Mouse (Mus musculus): ENCODE measurements around the gene Olfr1269. TPM values are rescaled to one million over a fixed set of nuclear protein-coding genes. Genes with fewer than 3 reads are reported as not detected.

The Olfr1269 gene
- polyA plus RNA-seq (2012; rRNA removed; ENCODE audit: low replicate concordance), result not detected in 2 replicates

GRCm38 (mm10) chr2:90121312-90121711 is at the start of gene Olfr1269:
Olfr1269 (minus strand) TSS chr2:90121412.

DNA sequence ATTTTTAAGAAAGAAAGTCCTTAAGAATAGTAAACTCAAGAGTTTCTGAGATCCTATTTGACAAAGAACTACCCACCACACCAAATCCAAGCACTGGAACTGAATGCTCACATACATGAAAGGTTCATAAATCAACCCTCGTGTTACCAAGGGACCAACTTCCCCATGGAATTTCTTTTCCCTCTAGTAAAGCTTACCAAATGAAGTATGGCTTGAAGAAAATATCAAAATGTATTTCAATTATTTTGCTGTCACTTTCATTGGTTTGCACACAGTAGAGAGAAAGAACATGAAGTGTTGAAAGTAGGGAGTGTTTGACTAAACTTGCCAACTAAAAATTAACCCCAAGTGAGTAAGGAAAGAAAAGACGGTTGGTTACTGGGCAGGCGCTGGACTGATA is 31.8 kb upstream of the Olfr1269 start, which contains the start of gene Olfr1270:
Gene Olfr1270 (minus strand): TSS at position 101 of the 400 bp plus-strand sequence.

DNA sequence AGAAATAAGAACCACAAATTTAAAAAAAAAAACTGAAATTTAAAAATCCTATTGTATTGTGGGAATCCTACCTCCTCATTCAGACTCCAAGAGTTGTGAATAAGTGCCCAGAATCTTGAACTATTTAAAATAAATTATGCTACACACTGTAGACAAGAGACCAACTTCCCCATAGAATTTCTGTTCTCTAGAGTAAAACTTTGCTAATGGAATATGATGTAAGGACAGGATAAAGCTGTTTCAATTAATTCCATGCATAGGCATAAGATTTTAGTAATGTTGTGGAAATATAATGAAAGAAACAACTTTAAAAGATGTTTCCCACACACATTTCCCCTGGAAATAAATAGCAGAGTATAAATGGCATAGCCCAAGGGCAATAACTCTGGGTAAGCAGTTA is 21.0 kb upstream of the Olfr1269 start, which contains the start of gene Olfr32:
Gene Olfr32 (minus strand): TSS at position 101 of the 400 bp plus-strand sequence.

Other genes with a start within 250 kb of the Olfr1269 start
- gene Olfr1257, start 243.0 kb downstream of the Olfr1269 start, polyA plus RNA-seq (2012; rRNA removed; ENCODE audit: low replicate concordance), result not detected in 2 replicates
- not detected in 2 replicates for gene Olfr1258, start 194.1 kb downstream of the Olfr1269 start, polyA plus RNA-seq (2012; rRNA removed; ENCODE audit: low replicate concordance)
- not detected in 2 replicates for gene Olfr1259, start 172.7 kb downstream of the Olfr1269 start, polyA plus RNA-seq (2012; rRNA removed; ENCODE audit: low replicate concordance)
- not detected in 2 replicates for gene Olfr1260, start 147.1 kb downstream of the Olfr1269 start, polyA plus RNA-seq (2012; rRNA removed; ENCODE audit: low replicate concordance)
- gene Olfr1261, start 130.2 kb downstream of the Olfr1269 start, polyA plus RNA-seq (2012; rRNA removed; ENCODE audit: low replicate concordance), result not detected in 2 replicates
- not detected in 2 replicates for gene Olfr1262, start 121.3 kb downstream of the Olfr1269 start, polyA plus RNA-seq (2012; rRNA removed; ENCODE audit: low replicate concordance)
- not detected in 2 replicates for gene Olfr1263, start 109.3 kb downstream of the Olfr1269 start, polyA plus RNA-seq (2012; rRNA removed; ENCODE audit: low replicate concordance)
- not detected in 2 replicates for gene Olfr1264, start 95.8 kb downstream of the Olfr1269 start, polyA plus RNA-seq (2012; rRNA removed; ENCODE audit: low replicate concordance)
- not detected in 2 replicates for gene Olfr1265, start 86.1 kb downstream of the Olfr1269 start, polyA plus RNA-seq (2012; rRNA removed; ENCODE audit: low replicate concordance)
- not detected in 2 replicates for gene Olfr140, start 57.8 kb downstream of the Olfr1269 start, polyA plus RNA-seq (2012; rRNA removed; ENCODE audit: low replicate concordance)
- not detected in 2 replicates for gene Olfr32, start 20.9 kb upstream of the Olfr1269 start, polyA plus RNA-seq (2012; rRNA removed; ENCODE audit: low replicate concordance)
- not detected in 2 replicates for gene Olfr1270, start 31.7 kb upstream of the Olfr1269 start, polyA plus RNA-seq (2012; rRNA removed; ENCODE audit: low replicate concordance)
- gene Olfr1506, start 103.1 kb upstream of the Olfr1269 start, polyA plus RNA-seq (2012; rRNA removed; ENCODE audit: low replicate concordance), result not detected in 2 replicates
- not detected in 2 replicates for gene Olfr142, start 136.2 kb upstream of the Olfr1269 start, polyA plus RNA-seq (2012; rRNA removed; ENCODE audit: low replicate concordance)
- not detected in 2 replicates for gene Olfr1271, start 149.6 kb upstream of the Olfr1269 start, polyA plus RNA-seq (2012; rRNA removed; ENCODE audit: low replicate concordance)
- gene Olfr1272, start 171.4 kb upstream of the Olfr1269 start, polyA plus RNA-seq (2012; rRNA removed; ENCODE audit: low replicate concordance), result not detected in 2 replicates
- not detected in 2 replicates for gene Gm13769, start 200.8 kb upstream of the Olfr1269 start, polyA plus RNA-seq (2012; rRNA removed; ENCODE audit: low replicate concordance)